Mouse (Mus musculus) retina, adult 2 months (tissue): ENCODE data around the gene Rasgef1b.

Experiments used
- DNase-seq: peaks from one replicate; pipeline ENCODE4 v3.0.0-alpha.2; 2012; ENCODE audit warnings: low read depth, low spot score

The Rasgef1b gene

DNA sequence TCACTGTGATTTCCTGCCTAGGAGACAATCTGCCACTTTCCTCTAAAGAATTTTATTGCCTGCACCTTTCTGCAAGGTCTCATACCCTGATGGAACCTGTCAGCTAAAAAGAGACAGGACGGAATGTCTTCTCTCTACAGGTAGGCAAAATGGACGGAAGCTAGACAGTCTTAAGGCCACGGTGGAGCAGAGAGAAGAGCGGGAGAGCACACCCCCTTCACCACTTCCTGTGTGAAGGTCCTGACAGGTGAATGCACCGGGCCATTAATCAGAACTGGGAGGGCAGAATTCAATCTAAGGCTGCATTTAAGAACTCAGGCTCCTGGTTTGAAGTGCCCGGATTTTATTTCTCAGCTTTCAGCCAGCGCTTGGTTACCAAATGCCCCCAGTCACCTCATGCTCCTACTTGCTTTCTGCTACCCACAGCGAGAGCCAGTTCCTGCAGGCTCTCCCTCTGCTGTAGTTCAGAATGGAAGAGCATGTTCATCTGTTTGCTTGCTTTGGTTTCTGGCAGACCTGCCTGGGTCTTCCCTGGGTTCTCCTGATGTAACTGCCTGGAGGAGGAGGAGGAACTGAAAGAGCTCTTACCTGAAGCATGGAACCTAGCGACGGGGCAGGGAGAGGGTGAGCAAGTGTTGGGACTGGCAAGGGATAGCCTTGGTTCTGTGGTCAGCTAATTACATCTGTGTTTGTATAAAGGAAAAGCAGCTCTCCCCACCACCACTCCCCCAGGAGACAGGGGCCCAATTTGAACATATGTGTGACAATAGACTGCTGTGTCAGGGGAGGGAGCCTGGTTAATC lies 233.3 kb downstream of the Rasgef1b start:
- no peak for DNase-seq

DNA sequence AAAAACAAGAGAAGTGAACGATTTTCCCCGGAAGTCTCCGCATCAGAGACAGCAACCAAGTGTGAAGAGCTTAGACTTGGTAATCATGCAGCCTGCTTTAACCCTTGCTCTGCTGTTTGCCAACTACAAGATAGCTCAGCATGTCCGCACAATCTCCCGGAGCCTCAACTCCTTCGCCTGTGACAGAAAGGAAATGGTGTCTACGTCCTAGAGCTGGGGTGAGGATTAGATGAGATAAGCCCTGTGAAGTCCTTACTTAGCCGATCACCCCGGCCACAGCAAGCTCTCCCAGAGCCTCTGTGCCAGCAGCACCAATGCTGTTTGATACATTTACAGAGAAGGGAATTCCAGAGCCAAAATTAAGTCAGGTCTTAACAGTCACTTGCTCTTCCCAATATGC lies 235.0 kb downstream of the Rasgef1b start:
- DNase-seq = no peak

DNA sequence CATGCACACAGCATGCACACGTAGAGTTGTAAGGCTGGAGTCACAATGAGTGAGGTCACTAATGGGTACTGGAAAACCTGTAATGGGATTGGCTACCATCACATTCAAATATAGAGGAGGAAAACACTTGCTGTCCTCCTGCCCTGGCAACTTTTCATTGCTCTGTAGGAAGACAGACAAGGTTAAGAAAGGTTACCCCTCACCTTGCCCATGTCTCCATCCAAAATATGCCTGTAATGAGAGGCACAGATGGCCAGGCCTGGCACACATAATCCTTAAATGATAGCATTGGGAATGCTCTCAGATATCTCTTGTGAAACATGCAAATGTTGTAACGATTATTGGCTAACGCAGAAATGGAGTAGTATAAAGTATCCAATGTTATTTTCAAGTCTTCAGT lies 235.8 kb downstream of the Rasgef1b start:
- no peak for DNase-seq

DNA sequence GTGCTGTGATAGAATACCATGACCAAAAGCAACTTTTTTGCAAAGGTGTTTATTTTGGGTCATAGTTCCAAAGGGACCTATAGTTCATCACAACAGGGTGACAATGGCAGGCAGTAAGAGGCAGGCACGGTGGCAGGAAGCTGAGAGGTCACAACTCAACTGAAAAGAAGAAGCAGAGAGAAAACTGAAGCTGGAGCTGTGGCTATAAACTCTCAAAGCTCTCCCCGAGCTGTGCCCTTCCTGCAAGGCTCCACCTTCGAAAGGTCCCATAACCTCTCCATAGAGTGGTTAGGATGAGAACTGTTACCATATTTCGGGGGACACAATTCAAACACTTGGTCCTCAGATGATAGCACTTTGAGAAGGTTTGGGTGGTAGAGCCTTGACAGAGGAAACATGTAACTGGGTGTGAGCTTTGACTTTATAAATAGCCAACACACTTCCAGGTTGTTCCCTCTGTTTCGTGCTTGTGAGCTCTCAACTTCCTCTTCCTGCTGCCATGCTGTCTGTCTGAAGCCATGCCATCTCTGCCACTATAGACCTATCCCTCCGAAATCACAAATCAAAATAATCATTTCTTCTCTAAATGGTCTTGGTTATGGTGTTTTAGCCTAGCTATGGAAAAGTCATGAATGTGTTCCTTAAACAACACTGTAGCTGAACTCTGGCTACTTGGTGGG lies 240.2 kb downstream of the Rasgef1b start:
- no peak for DNase-seq

DNA sequence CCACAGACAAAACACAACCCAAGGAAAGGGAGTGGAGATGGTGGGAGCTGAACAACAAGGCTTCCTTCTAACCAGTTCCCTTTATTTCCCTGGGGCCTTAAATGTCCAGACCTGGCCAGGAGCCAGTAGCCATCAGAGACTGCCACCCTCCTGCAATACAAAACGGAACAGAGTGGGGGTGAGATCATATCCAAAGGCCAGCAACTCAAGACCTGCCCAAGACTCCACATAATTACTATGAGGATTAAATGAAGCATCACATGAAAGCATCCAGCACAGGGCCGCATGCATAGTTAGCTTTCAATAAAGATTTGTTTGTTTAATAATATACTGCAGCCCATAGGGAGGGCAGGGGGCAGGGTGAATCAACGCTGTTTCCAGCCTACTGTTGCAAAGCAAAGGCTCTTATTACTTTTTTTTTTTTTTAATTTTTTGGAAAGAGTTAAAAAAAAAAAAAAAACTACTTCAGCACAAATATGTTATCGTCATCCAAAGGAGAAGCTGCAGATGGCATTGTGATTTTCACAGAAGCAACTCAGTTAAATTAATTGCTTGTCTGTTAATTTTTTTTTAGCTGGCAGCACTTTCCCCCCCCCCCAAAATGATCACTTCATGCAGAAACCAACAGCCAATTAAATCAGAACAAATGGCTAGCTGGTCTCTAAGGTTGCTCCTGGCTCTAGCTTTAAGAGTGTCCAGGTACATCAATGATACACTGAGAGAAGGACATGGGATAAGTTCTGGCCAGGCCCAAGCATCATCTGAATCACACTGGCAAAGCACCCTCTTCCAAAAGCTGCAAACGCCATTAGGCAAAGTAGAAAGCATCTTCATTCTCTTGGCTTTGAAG lies 241.6 kb downstream of the Rasgef1b start:
- no peak for DNase-seq

DNA sequence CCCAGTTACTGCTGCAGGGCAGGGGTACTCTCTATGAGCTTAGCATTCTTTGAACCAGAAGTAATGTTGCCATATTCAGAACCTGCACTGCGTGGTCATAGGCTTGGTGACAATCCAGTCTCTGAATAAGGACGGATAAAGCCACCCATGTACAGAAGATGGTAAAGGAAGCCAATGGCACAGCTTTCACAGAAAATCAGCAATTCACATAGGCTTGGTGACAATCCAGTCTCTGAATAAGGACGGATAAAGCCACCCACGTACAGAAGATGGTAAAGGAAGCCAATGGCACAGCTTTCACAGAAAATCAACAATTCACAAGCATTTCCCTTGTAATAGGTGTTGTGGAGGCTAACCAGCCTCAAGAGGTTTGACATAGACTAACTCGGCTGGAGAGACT lies 245.7 kb downstream of the Rasgef1b start:
- DNase-seq = no peak

DNA sequence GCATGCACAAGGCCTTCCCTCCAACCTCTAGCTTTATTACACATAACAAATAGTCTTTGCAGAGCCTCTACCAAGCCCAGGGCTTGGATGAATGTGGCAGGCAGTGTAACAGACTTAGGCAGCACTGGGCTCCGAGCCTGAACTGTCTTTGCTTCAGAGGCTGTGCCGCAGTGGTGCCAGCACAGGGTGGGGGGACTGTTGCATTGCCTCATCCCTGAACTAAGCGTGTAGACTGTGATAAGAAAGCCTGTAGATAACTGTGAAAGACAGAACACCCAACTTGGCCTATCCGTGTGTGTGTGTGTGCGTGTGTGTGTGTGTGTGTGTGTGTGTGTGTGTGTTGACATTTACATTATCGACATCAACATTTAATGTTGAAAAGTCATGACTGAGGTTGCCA lies 246.3 kb downstream of the Rasgef1b start:
- no peak for DNase-seq

DNA sequence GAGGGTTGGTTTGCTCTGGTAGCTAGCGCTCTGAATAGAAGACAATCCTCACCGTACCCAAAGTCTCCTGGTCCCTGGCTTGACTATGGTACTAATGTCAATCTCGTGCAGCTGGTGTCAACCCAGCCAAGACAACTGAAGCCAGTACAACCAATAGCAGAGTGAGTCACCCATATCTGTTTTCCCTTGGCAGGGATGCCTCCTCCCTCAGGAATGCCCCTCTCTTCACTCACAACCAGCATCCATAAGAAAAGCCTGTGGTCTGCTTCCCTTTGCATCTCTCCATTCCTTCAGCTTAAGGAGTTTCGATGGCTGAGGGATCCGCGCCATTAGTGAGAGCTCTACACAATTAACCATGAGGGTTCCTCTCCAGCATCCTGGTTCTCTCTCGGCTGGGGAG lies 246.8 kb downstream of the Rasgef1b start:
- no peak for DNase-seq

DNA sequence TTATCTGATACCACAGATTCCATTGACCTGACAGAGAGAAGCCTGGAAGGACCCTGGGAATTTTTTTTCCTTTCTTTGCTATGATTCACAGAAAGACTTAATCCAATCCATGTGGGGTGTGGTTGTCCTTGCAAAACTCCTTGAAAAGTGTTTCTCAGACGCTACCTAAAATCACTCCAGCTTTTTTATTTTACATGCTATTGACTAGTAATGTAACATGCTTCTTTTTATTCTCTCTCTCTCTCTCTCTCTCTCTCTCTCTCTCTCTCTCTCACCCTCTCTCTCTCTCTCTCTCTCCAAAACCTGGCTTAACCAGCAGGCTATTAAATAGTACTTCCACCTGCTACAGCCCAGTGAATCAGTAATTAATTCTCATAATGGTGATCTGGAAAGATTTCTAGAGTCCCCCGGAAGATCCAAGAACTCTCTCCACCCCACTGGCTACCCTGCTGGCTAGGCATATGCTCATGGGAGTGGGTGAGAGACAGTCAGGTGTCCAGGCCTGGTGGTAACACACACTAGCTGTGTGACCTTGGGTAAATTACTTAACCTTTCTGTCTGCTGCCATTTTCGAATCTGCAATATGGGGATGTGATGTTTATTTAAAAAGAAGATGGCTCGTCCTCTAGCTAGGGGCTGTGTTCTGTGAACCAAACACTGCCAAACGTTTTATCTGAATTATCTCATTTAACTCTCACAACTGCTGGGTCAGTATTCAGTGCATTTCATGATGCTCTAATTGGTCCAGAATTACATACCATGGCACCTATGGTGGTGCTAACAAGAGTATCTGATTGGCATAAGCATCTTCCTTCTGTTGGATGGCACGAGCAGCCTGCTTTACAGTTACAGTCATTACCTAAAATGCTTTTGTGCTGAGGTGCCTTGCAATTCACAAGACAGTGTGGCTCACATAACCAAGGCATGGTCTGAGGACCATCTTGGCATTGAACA lies 248.5 kb downstream of the Rasgef1b start:
- no peak for DNase-seq

DNA sequence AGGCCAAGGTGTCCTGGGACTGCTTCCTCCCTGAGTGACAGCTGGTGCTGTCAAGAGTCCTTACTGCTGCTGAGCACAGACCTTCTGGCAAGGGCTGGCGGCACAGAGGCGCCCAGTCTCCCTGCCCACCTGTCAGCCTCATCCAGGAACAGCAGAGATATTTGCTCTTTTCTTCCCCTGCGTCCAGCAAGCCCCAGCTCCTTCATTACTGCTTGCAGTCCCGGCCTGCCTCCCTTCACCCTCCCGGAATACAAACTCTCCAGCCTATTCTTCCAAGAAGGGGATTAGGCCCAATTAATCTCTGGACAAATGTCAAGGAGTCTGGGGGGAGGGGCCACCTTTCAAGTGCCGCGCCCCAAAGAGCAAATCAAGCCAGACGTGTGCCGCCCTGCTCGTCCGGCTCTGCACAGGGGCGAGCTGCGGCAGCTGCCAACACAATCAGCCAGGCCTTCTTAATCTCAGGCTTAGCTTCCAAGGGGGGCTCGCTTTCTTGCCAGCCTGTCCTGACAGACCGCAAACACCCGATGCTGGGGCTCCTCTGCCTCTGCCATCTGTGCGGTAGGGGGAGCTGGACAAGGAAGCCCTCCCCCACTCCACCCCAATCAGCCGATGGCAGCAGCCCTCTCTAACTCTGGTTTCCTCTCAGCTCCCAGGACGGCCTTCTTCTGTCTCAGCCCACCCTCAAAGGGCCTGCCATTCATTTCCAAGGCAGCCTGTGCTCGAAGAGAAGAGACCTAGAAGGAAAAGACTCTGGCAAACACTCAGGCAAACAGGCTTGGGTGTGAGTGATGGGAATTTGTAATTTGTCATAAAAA lies 249.4 kb downstream of the Rasgef1b start:
- DNase-seq = peak; percentile 32

DNA sequence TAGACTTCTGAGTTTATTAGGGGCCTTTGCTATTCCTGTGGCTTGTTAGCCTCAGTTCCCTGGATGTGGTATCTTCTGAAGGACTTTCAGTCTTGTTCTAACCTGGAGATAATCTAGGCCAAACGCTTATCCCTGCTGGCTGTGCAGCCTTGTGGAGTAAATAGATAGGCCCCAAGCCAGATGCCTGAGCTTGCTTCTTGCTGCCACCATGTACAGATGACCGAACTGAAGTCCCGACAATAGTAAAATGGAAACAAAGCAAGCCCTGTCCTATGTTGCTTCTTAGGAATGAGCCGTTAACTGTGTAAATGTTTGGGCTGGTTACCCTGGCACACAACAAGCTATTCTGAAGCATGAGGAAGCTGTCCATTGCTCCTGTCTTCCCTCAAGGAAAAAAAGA lies 250.1 kb downstream of the Rasgef1b start:
- no peak for DNase-seq

DNA sequence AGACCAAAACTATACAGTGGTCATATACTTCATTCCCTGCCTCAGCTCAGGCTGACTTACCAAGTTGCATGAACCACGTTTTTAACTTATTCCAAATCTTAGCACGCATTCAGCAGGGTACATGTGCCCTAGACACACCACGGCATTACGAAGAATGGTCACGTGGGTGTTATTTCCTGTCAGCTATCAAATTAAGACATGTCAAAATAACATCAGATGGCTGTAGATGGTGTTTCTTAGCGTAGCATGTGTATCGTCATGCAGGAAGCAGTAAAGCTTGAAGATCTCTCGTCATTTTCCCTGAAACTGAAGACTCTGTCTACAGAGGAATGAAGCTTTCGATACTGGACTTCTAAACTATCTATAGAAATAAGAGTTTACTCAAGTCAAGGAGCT lies 251.4 kb downstream of the Rasgef1b start:
- no peak for DNase-seq

DNA sequence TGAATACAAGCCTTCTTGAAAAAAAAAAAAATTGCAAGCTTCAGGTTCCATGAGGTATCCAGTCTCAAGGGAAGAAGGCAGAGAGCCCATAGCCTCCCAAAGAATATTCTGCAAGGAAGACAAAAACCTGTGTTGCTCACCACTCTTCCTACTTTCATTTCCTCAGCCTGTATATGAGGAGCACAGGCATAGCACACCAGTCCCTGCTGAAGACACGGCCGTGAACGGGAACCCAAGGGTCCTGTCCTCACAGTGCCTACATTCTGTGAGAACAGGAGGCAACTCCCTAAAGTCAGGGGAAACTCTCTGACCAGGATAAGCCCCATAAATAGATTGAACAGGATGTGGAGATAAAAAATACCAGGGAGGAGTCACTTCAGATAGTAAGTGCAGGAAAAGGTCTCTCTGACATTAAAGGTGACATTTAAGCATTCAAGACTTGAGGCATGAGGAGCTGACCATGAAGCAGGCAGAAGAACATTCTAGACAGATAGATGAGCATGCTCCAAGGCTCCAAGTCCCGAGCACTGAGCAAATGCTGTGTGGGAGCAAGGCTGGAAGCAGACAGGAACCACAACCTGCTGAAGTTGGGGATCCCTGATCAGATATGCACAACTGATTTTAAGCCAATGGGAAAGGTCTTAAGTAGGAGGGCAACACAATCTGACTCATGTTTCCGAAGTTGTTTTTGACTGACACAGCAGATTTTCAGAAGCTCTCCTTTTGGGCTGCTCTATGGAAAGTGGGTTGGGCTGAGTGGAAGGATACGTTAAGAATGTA lies 252.0 kb downstream of the Rasgef1b start:
- no peak for DNase-seq

DNA sequence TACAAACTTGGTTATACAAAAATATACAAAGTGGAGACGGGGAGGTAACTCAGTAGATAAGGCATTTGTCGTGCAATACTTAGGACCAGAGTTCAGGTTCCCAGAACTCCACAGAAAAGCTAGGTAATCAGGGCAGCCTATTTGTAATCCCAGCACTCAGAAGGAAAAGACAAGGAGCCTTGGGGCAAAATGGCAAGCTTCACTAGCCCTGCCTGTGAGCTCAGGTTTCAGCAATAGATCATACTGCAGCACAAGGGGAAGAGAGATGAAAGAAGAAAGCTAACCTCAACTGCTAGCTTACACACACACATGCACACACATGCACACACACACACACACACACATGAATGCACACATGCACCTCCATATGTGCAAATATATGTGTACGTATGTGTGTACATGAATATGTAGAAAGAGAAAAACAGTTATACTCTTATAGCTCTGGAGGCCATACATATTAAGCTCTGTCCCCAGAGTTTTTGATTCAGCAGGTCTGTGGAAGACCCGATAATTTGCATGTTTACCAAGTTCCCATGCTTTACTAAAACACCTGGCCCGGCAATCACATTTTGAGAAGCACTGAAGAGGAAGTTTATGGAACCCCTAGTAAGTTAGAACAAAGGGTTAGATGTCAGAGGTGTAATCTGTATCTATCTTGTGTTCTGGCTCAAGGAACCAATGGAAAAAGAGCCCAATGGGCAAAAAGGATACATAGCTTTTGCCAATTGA lies 256.1 kb downstream of the Rasgef1b start:
- DNase-seq = no peak

DNA sequence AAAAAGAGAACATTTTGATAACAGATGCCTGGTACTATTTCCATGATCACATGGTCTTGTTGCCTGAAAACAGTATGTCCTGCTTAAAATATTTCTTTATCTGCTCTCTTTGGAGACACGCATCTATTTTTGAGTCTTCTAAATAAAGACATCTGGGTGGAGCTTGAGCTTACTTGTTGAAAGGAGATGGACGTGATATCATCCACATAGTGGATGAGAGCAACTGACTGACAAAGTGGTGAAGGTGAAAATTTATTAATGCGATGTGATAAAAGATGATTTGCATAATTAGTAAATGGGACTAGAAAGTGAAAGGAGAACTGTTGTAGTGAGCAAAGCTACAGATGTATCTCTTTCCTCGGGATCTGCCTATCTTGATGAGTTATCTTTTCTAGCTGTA lies 257.1 kb downstream of the Rasgef1b start:
- DNase-seq = no peak

DNA sequence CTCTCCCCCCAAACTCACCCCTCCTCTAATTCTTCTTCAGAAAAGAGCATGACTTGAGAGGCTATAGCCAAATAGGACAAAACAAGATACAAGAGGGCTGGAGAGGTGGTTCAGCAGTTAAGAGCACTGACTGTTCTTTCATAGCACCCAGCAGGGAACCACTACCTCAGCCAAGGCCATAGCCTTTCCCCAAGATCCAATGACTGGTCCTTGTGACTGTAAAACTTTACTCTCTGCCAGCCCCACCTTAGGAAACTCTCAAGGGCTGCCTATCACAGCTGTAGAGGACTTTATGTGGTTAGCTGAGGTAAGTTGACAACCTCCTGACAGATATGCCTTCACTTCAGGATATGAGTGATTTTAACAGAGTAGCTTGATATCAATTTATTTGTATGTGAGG lies 258.3 kb downstream of the Rasgef1b start:
- DNase-seq = no peak

DNA sequence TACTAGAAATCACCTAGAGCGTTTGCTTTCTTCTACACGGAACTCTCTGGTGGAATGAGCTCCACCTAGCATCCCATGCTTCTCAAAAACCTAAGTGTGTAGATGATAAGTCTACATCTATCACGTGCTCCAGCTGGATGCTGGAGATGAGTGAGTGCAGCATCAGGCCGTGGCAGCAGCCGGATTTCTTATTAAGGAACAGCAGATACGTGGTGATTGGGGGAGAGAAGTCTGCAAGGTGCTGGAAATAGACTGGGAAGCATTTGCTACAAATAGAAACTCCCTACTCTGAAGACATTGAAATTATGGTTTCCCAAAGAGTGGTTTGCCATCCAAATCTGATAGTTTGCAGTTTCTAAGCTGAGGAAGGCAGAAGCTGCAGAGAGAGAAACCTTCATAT lies 269.9 kb downstream of the Rasgef1b start:
- no peak for DNase-seq

DNA sequence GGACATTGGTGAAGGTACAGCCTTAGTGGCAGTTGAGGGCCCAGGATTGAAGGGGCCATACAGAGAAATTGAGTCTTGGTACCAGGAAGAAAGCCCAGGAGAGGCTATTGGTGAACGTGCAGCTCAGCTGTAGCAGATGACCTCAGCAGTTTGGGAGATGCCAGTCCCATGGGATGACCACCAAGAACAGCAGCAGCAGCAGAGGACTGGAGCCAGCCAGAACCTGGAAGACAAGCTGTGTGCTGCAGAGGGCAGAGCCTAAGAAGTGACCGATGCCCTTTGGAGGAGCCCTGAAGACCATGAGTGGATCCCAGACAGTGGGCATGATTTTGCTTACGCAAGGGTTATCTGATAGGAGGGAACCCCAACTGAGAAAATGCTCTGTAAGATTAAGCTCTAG lies 271.6 kb downstream of the Rasgef1b start:
- no peak for DNase-seq

DNA sequence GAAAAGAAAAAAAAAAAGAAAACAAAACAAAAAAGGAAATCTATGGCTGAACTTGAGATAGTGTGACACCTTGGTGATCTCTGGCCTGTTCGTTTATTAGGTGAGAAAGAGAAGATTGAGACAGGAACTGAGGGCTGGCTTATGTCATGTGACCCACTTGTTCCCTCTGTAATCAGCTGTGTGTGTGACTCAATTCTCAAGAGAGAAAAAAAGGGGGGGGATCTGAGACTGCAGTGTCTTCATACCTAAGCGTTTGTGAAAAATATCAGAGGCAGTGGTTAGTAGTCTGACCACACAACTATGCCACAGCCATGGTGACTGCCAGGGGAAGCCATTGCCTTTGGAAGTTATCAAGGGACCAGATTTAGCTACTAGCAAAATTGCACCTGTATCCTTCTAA lies 276.9 kb downstream of the Rasgef1b start:
- no peak for DNase-seq
